Mouse (Mus musculus): ENCODE results near the gene Kcnn4. TPM values are rescaled to one million over a fixed set of nuclear protein-coding genes. Genes with fewer than 3 reads are reported as not detected.

Gene Kcnn4
- 127 and 144 TPM in 2 replicates for polyA plus RNA-seq (2015; fragmentation: Nextera tagmentation; extraction: Ambion mirVana)

- H3K27me3 ChIP-seq: no peaks in the 10 kb centered on the region
- peak within 1 kb of the TSS; percentile 86 for H3K4me3 ChIP-seq (replicated peaks)
- 11% methylated on average over 23 of the region's 23 CpGs for WGBS (ENCODE audit: insufficient replicate concordance)
- no peaks in the 10 kb centered on the region for H3K9me3 ChIP-seq (replicated peaks)
- H3K4me1 ChIP-seq (replicated peaks): peaks cover 81% of the 10 kb centered on the region
- peak; percentile 57 for ATAC-seq (ENCODE audit: insufficient read depth)
- H3K27ac ChIP-seq (replicated peaks): peak within 1 kb of the TSS; percentile 98
- H3K36me3 ChIP-seq (replicated peaks): peaks cover 18% of the 10 kb centered on the region
- peak within 1 kb of the TSS; percentile 92 for H3K4me2 ChIP-seq
- H3K9ac ChIP-seq: peak within 1 kb of the TSS; percentile 100
These were observed at the start of gene Kcnn4 for GRCm38 (mm10) chr7:24369731-24370541. Gene Kcnn4 (plus strand): TSS chr7:24370263.

- no peaks in the 10 kb centered on the region for H3K9me3 ChIP-seq (replicated peaks)
- H3K27ac ChIP-seq (replicated peaks): no peak overlapping the region
- no peak for ATAC-seq (ENCODE audit: insufficient read depth)
- H3K4me1 ChIP-seq (replicated peaks): no peaks in the 10 kb centered on the region
- peaks cover 22% of the 10 kb centered on the region for H3K27me3 ChIP-seq
- H3K9ac ChIP-seq: no peak overlapping the region
- H3K36me3 ChIP-seq (replicated peaks): no peaks in the 10 kb centered on the region
- no peak overlapping the region for H3K4me3 ChIP-seq (replicated peaks)
- no peak overlapping the region for H3K4me2 ChIP-seq
- WGBS (ENCODE audit: insufficient replicate concordance): 68% methylated on average over 4 of the region's 4 CpGs
These were observed 47.5 kb upstream of the Kcnn4 start for GRCm38 (mm10) chr7:24322593-24322992.

- H3K27ac ChIP-seq (replicated peaks): no peak overlapping the region
- H3K4me1 ChIP-seq (replicated peaks): no peaks in the 10 kb centered on the region
- H3K4me2 ChIP-seq: no peak overlapping the region
- H3K9me3 ChIP-seq (replicated peaks): no peaks in the 10 kb centered on the region
- no peak for ATAC-seq (ENCODE audit: insufficient read depth)
- H3K36me3 ChIP-seq (replicated peaks): no peaks in the 10 kb centered on the region
- peaks cover 22% of the 10 kb centered on the region for H3K27me3 ChIP-seq
- no peak overlapping the region for H3K9ac ChIP-seq
- H3K4me3 ChIP-seq (replicated peaks): no peak overlapping the region
- WGBS (ENCODE audit: insufficient replicate concordance): 74% methylated on average over 6 of the region's 6 CpGs
These were observed 44.9 kb upstream of the Kcnn4 start for GRCm38 (mm10) chr7:24325197-24325596.

- no peak for ATAC-seq (ENCODE audit: insufficient read depth)
- H3K36me3 ChIP-seq (replicated peaks): no peaks in the 10 kb centered on the region
- H3K27me3 ChIP-seq: peaks cover 22% of the 10 kb centered on the region
- H3K4me1 ChIP-seq (replicated peaks): no peaks in the 10 kb centered on the region
- 16% methylated on average over 13 of the region's 13 CpGs for WGBS (ENCODE audit: insufficient replicate concordance)
- no peaks in the 10 kb centered on the region for H3K9me3 ChIP-seq (replicated peaks)
- no peak overlapping the region for H3K9ac ChIP-seq
- H3K4me3 ChIP-seq (replicated peaks): no peak overlapping the region
- H3K27ac ChIP-seq (replicated peaks): no peak overlapping the region
- H3K4me2 ChIP-seq: peak overlapping the region; percentile 29
These were observed 44.4 kb upstream of the Kcnn4 start for GRCm38 (mm10) chr7:24325675-24326128.

GRCm38 (mm10) chr7:24326273-24327135, 43.6 kb upstream of the Kcnn4 start:
- no peaks in the 10 kb centered on the region for H3K36me3 ChIP-seq (replicated peaks)
- H3K9me3 ChIP-seq (replicated peaks): no peaks in the 10 kb centered on the region
- peaks cover 22% of the 10 kb centered on the region for H3K27me3 ChIP-seq
- WGBS (ENCODE audit: insufficient replicate concordance): 42% methylated on average over 20 of the region's 20 CpGs
- no peaks in the 10 kb centered on the region for H3K4me1 ChIP-seq (replicated peaks)
- ATAC-seq (ENCODE audit: insufficient read depth): no peak
- no peak overlapping the region for H3K4me3 ChIP-seq (replicated peaks)
- peak overlapping the region; percentile 29; the same call in 1 of the 2 replicates for H3K4me2 ChIP-seq
- no peak overlapping the region for H3K9ac ChIP-seq
- no peak overlapping the region for H3K27ac ChIP-seq (replicated peaks)

GRCm38 (mm10) chr7:24327281-24327975, 42.6 kb upstream of the Kcnn4 start:
- 57% methylated on average over 14 of the region's 14 CpGs for WGBS (ENCODE audit: insufficient replicate concordance)
- Histone ChIP-seq H3K9me3 (replicated peaks) (no peaks in the 10 kb centered on the region), H3K27ac (replicated peaks) (no peak overlapping the region), H3K4me2 (no peak overlapping the region), H3K36me3 (replicated peaks) (no peaks in the 10 kb centered on the region), H3K9ac (no peak overlapping the region), H3K27me3 (peaks cover 22% of the 10 kb centered on the region), H3K4me1 (replicated peaks) (no peaks in the 10 kb centered on the region), H3K4me3 (replicated peaks) (no peak overlapping the region)
- ATAC-seq (ENCODE audit: insufficient read depth): no peak

GRCm38 (mm10) chr7:24333304-24333986, 36.6 kb upstream of the Kcnn4 start, which contains the start of gene Tescl:
Gene Tescl (minus strand): TSS chr7:24333936.
- Histone ChIP-seq H3K4me2 (peak within 1 kb of the TSS; percentile 15; the same call in 1 of the 2 replicates), H3K4me3 (replicated peaks) (no peak within 1 kb of the TSS)
- WGBS (ENCODE audit: insufficient replicate concordance): 24% methylated on average over 49 of the region's 49 CpGs

GRCm38 (mm10) chr7:24335699-24336309, 34.3 kb upstream of the Kcnn4 start:
- H3K27me3 ChIP-seq: peaks cover 34% of the 10 kb centered on the region
- H3K4me1 ChIP-seq (replicated peaks): no peaks in the 10 kb centered on the region
- H3K9me3 ChIP-seq (replicated peaks): peaks cover 4% of the 10 kb centered on the region; the same call in 1 of the 2 replicates
- H3K4me2 ChIP-seq: no peak overlapping the region
- H3K9ac ChIP-seq: no peak overlapping the region
- H3K27ac ChIP-seq (replicated peaks): no peak overlapping the region
- ATAC-seq (ENCODE audit: insufficient read depth): no peak
- no peak overlapping the region for H3K4me3 ChIP-seq (replicated peaks)
- no peaks in the 10 kb centered on the region for H3K36me3 ChIP-seq (replicated peaks)
- WGBS (ENCODE audit: insufficient replicate concordance): 6% methylated on average over 5 of the region's 5 CpGs

More at GRCm38 (mm10) chr7:24333304-24333986, 36.6 kb upstream of the Kcnn4 start, which contains the start of gene Tescl:
- Histone ChIP-seq H3K36me3 (replicated peaks) (no peaks in the 10 kb centered on the region), H3K27me3 (peaks cover 34% of the 10 kb centered on the region), H3K9ac (no peak within 1 kb of the TSS), H3K27ac (replicated peaks) (no peak within 1 kb of the TSS), H3K9me3 (replicated peaks) (peaks cover 2% of the 10 kb centered on the region; the same call in 1 of the 2 replicates), H3K4me1 (replicated peaks) (no peaks in the 10 kb centered on the region)
- no peak for ATAC-seq (ENCODE audit: insufficient read depth)

GRCm38 (mm10) chr7:24338241-24338640, 31.8 kb upstream of the Kcnn4 start:
- Histone ChIP-seq H3K9ac (no peak overlapping the region), H3K27me3 (peaks cover 27% of the 10 kb centered on the region), H3K9me3 (replicated peaks) (peaks cover 4% of the 10 kb centered on the region; the same call in 1 of the 2 replicates), H3K4me1 (replicated peaks) (no peaks in the 10 kb centered on the region), H3K36me3 (replicated peaks) (no peaks in the 10 kb centered on the region), H3K4me2 (no peak overlapping the region), H3K4me3 (replicated peaks) (no peak overlapping the region), H3K27ac (replicated peaks) (no peak overlapping the region)
- WGBS (ENCODE audit: insufficient replicate concordance): 36% methylated on average over 2 of the region's 2 CpGs
- ATAC-seq (ENCODE audit: insufficient read depth): no peak

Measured in liver, embryonic 15.5 days (tissue).